Mouse (Mus musculus) embryonic facial prominence, embryonic 13.5 days (tissue): ENCODE measurements at regions not wholly inside any gene's neighbourhood (a gene's known extent, or its start where the extent isn't known, plus 50 kb on each side); places are given as distances from the start of the nearest gene placed in this dataset.

Experiments used
- ATAC-seq: fragments of 200-750 bp; cut with Nextera tagmentation; 2 replicates; pipeline ENCODE4 v1.8.0; 2017; ENCODE audit warnings: low read depth; ENCODE audit not compliant: insufficient number of reproducible peaks, insufficient read depth, low FRiP score, low TSS enrichment
- H3K27ac ChIP-seq: fragments of 300-500 bp; sonication (generic); 2 replicates; pipeline ENCODE4 v1.5.1; 2015; ENCODE audit warnings: moderate library complexity, mild to moderate bottlenecking, inconsistent platforms
- H3K27me3 ChIP-seq: fragments of 300-500 bp; sonication (generic); 2 replicates; pipeline ENCODE4 v1.6.1; 2015; ENCODE audit warnings: mild to moderate bottlenecking, inconsistent platforms
- H3K36me3 ChIP-seq: fragments of 300-500 bp; sonication (generic); 2 replicates; pipeline ENCODE4 v1.6.1; 2015; ENCODE audit warnings: mild to moderate bottlenecking, inconsistent platforms
- H3K4me1 ChIP-seq: fragments of 300-500 bp; sonication (generic); 2 replicates; pipeline ENCODE4 v1.6.1; 2015; ENCODE audit warnings: inconsistent platforms
- H3K4me2 ChIP-seq: fragments of 300-500 bp; sonication (generic); 2 replicates; pipeline ENCODE4 v1.6.1; 2015; ENCODE audit warnings: moderate library complexity, mild to moderate bottlenecking, inconsistent platforms
- H3K4me3 ChIP-seq: fragments of 300-500 bp; sonication (generic); 2 replicates; pipeline ENCODE4 v1.5.1; 2015; ENCODE audit warnings: mild to moderate bottlenecking, inconsistent platforms
- H3K9ac ChIP-seq: fragments of 300-500 bp; sonication (generic); 2 replicates; pipeline ENCODE4 v1.6.1; 2015; ENCODE audit warnings: mild to moderate bottlenecking, inconsistent platforms
- H3K9me3 ChIP-seq: fragments of 300-500 bp; sonication (generic); 2 replicates; pipeline ENCODE4 v1.6.1; 2016; ENCODE audit warnings: inconsistent platforms
- WGBS: fragments of 180-500 bp; shearing (Covaris S2); methylation state at CpG from one replicate; pipeline ENCODE4 v1.1.7; 2015; ENCODE audit warnings: mixed read lengths; 5-methylcytosine and 5-hydroxymethylcytosine counted together

- no peaks in the 10 kb centered on the region for H3K27me3 ChIP-seq
- no peaks in the 10 kb centered on the region for H3K36me3 ChIP-seq
- H3K27ac ChIP-seq: no peak overlapping the region
- no peaks in the 10 kb centered on the region for H3K4me1 ChIP-seq
- no peaks in the 10 kb centered on the region for H3K9me3 ChIP-seq
- ATAC-seq: no peak
- H3K4me3 ChIP-seq: no peak overlapping the region
- no peak overlapping the region for H3K4me2 ChIP-seq
- 54% methylated on average over 2 of the region's 2 CpGs for WGBS
- H3K9ac ChIP-seq: no peak overlapping the region
Observed at GRCm38 (mm10) chr12:15741219-15741618, 75.5 kb downstream of the Trib2 start.

- no peak for ATAC-seq
- H3K9me3 ChIP-seq: no peaks in the 10 kb centered on the region
- WGBS: 79% methylated on average over 4 of the region's 4 CpGs
- no peak overlapping the region for H3K9ac ChIP-seq
- H3K27me3 ChIP-seq: no peaks in the 10 kb centered on the region
- no peaks in the 10 kb centered on the region for H3K4me1 ChIP-seq
- no peak overlapping the region for H3K27ac ChIP-seq
- H3K4me2 ChIP-seq: no peak overlapping the region
- H3K4me3 ChIP-seq: no peak overlapping the region
- no peaks in the 10 kb centered on the region for H3K36me3 ChIP-seq
Observed at GRCm38 (mm10) chr12:15738989-15739388, 77.7 kb downstream of the Trib2 start.

GRCm38 (mm10) chr12:15731261-15731660 lies 85.5 kb downstream of the Trib2 start:
- Histone ChIP-seq H3K4me1 (peaks cover 8% of the 10 kb centered on the region), H3K4me2 (no peak overlapping the region), H3K9ac (no peak overlapping the region), H3K9me3 (no peaks in the 10 kb centered on the region), H3K4me3 (no peak overlapping the region), H3K27ac (no peak overlapping the region), H3K36me3 (no peaks in the 10 kb centered on the region), H3K27me3 (no peaks in the 10 kb centered on the region)
- no peak for ATAC-seq
- 36% methylated on average over 3 of the region's 3 CpGs for WGBS

DNA sequence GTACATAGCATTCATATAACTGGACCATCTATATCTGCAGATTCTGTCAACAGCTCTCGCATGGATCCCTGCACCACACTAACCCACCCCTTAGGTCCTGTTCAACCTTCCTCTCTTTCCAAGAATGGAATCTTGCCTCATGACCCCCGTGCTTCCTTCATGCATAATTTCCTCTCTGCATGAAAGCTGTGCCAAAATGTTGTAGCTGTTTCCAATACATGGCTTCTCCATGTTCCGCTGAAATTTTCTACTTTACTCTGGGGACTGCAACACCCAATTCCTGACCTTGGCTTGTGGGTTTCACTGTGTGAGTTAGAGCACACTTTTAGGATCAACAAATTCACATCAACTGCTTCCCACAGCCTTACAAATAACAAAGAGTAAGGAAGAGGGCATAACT lies 87.0 kb downstream of the Trib2 start:
- no peaks in the 10 kb centered on the region for H3K9me3 ChIP-seq
- peaks cover 8% of the 10 kb centered on the region for H3K4me1 ChIP-seq
- H3K27ac ChIP-seq: no peak overlapping the region
- H3K27me3 ChIP-seq: no peaks in the 10 kb centered on the region
- no peak overlapping the region for H3K4me3 ChIP-seq
- no peak overlapping the region for H3K4me2 ChIP-seq
- ATAC-seq: no peak
- H3K9ac ChIP-seq: no peak overlapping the region
- WGBS: 43% methylated on average over 3 of the region's 3 CpGs
- H3K36me3 ChIP-seq: no peaks in the 10 kb centered on the region

- peaks cover 7% of the 10 kb centered on the region; the same call in 1 of the 2 replicates for H3K4me1 ChIP-seq
- no peak overlapping the region for H3K4me3 ChIP-seq
- no peaks in the 10 kb centered on the region for H3K9me3 ChIP-seq
- no peak overlapping the region; the same call in 1 of the 2 replicates for H3K27ac ChIP-seq
- no peak overlapping the region for H3K9ac ChIP-seq
- no peaks in the 10 kb centered on the region for H3K27me3 ChIP-seq
- no peak overlapping the region for H3K4me2 ChIP-seq
- H3K36me3 ChIP-seq: no peaks in the 10 kb centered on the region
- ATAC-seq: no peak
- 20% methylated on average over 6 of the region's 6 CpGs for WGBS
Observed at GRCm38 (mm10) chr12:15723529-15723928, 93.2 kb downstream of the Trib2 start.

DNA sequence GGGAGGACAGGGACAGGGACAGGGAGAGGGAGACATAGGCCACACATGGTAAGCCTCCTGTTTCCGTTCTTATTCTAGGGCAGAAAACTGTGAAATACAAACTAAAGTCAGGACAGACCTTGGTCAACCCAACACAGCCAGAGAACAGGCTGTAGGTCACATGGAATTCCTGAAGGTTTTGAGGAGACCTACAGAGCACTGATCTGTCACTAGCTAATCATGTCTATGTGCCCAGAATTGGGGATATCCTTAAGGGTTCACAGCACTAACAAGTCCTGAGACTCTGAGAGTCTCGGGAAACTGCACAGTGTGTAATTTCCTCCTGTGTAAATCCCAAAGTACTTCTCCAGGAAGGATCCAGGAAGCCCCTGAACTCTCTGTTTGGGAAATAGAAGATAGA lies 94.6 kb downstream of the Trib2 start:
- H3K4me2 ChIP-seq: no peak overlapping the region
- no peaks in the 10 kb centered on the region for H3K9me3 ChIP-seq
- H3K9ac ChIP-seq: no peak overlapping the region
- H3K4me3 ChIP-seq: no peak overlapping the region
- WGBS: 80% methylated on average over 2 of the region's 2 CpGs
- ATAC-seq: no peak
- no peak overlapping the region for H3K27ac ChIP-seq
- H3K27me3 ChIP-seq: no peaks in the 10 kb centered on the region
- H3K36me3 ChIP-seq: no peaks in the 10 kb centered on the region
- H3K4me1 ChIP-seq: peaks cover 7% of the 10 kb centered on the region; the same call in 1 of the 2 replicates

DNA sequence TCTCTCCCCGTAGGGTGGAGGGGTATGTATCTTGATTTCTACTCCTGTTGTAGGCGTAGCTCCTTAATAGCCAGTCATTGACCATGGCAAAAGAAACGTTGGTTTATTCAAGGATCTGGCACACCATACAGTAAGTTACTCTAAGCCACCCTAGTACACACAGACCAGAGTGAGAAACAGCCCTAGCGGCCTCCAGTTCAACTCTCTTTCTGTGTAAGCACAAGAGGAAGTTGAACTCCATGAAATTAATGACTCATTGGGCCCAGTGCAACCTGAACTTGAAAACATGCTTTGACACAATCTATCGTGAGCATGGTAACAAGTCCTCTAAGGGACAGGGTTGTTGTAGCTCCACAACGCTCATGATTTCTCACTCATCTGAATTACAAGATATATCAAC lies 96.6 kb downstream of the Trib2 start:
- Histone ChIP-seq H3K4me3 (no peak overlapping the region), H3K4me1 (peaks cover 7% of the 10 kb centered on the region; the same call in 1 of the 2 replicates), H3K27me3 (no peaks in the 10 kb centered on the region), H3K27ac (no peak overlapping the region), H3K9me3 (no peaks in the 10 kb centered on the region), H3K9ac (no peak overlapping the region), H3K4me2 (no peak overlapping the region), H3K36me3 (no peaks in the 10 kb centered on the region)
- no peak for ATAC-seq
- WGBS: 81% methylated on average over 6 of the region's 6 CpGs

DNA sequence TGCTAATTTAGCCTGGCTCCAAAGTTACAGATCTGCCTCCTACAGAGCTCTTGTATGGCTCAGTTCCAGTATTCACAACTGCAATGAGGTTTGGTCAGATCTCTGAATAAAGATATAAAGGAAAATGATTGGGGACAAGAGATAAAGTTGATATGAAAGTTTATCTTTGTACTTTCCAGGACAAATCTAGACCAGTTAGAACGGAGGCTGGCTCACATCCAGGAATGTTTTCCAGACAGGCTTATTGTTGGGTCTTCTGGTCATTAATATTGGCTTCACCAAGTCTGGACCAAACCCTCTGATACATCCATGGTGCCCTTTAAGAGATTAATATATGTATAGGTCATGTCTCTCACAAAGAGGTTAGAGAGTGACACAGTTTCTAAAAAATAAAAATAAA lies 97.9 kb downstream of the Trib2 start:
- Histone ChIP-seq H3K36me3 (no peaks in the 10 kb centered on the region), H3K9me3 (no peaks in the 10 kb centered on the region), H3K4me1 (peaks cover 7% of the 10 kb centered on the region; the same call in 1 of the 2 replicates), H3K27me3 (no peaks in the 10 kb centered on the region), H3K27ac (no peak overlapping the region), H3K4me3 (no peak overlapping the region), H3K9ac (no peak overlapping the region), H3K4me2 (no peak overlapping the region)
- no peak for ATAC-seq
- 76% methylated on average over 1 of the region's 1 CpGs for WGBS

DNA sequence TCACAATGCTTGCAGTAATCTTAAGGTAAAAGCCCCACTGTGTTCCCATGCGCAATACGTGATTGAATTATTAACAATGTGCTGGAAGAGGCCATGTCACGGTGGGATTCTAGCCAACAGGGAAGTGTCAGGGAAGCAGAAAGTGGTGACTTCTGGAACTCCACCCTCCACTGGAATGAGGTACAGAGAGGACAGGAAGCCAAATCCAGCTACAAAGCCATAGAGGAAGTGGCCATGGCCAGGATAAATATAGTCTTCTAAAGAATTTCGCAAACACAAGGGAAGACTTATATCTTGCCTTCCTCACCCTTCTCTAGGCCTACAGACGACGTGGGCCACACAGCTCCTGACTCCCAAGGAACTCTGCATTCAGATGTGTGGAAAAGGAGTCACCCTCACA lies 98.7 kb downstream of the Trib2 start:
- no peak for ATAC-seq
- Histone ChIP-seq H3K9me3 (no peaks in the 10 kb centered on the region), H3K4me3 (no peak overlapping the region), H3K27ac (no peak overlapping the region), H3K4me1 (peaks cover under 1% of the 10 kb centered on the region; the same call in 1 of the 2 replicates), H3K4me2 (no peak overlapping the region), H3K9ac (no peak overlapping the region), H3K27me3 (no peaks in the 10 kb centered on the region), H3K36me3 (no peaks in the 10 kb centered on the region)
- WGBS: 89% methylated on average over 6 of the region's 6 CpGs

DNA sequence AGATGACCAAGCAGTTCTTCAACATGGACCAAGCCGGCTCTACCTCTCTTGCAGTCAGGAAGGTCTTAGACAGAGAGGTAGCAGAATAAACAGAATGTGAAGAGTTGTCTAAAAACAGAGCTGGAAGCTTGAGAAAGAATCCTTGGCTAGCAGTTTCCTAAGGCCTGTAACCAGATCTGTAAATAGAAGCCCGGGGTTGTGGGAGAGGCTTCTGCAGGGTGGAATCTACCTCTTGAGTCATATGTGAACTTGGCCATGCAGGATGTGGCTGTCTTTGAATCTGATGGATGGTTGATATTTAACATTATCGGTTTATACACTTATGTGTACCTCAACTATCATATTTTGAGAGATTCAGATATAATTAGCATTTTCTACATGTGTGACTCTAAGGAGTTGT lies 99.4 kb downstream of the Trib2 start:
- 72% methylated on average over 3 of the region's 3 CpGs for WGBS
- no peaks in the 10 kb centered on the region for H3K27me3 ChIP-seq
- H3K9me3 ChIP-seq: no peaks in the 10 kb centered on the region
- H3K4me3 ChIP-seq: no peak overlapping the region
- no peak overlapping the region for H3K4me2 ChIP-seq
- H3K36me3 ChIP-seq: no peaks in the 10 kb centered on the region
- no peak overlapping the region for H3K9ac ChIP-seq
- H3K27ac ChIP-seq: no peak overlapping the region
- no peaks in the 10 kb centered on the region; the same call in 1 of the 2 replicates for H3K4me1 ChIP-seq
- ATAC-seq: no peak

DNA sequence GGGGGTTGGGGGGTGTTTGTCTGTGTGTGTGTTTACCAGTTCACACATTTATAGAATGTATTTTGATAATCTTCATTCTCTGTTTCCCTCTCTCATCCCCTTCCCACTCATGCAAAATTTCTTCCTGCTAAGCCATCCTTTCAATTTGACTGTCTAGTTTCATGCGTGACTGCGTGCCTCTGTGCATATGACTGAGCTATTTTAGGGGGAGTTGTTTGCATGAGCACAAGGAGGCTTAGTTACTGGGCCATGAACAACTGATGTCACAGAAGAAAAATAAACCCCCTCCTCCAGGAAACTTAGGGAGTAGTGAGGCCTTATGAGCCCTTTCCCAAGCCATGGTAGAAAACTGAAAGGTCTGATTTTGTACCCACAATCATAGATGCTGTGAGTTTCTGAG lies 103.1 kb downstream of the Trib2 start:
- Histone ChIP-seq H3K27ac (no peak overlapping the region), H3K27me3 (no peaks in the 10 kb centered on the region), H3K9ac (no peak overlapping the region), H3K9me3 (no peaks in the 10 kb centered on the region), H3K36me3 (no peaks in the 10 kb centered on the region), H3K4me2 (no peak overlapping the region), H3K4me3 (no peak overlapping the region), H3K4me1 (no peaks in the 10 kb centered on the region; the same call in 1 of the 2 replicates)
- no peak for ATAC-seq
- 89% methylated on average over 2 of the region's 2 CpGs for WGBS

GRCm38 (mm10) chr12:15707570-15708095 lies 109.1 kb downstream of the Trib2 start:
- Histone ChIP-seq H3K9ac (no peak overlapping the region), H3K27ac (no peak overlapping the region), H3K4me1 (peaks cover 3% of the 10 kb centered on the region; the same call in 1 of the 2 replicates), H3K4me2 (no peak overlapping the region), H3K9me3 (no peaks in the 10 kb centered on the region), H3K27me3 (no peaks in the 10 kb centered on the region), H3K4me3 (no peak overlapping the region), H3K36me3 (no peaks in the 10 kb centered on the region)
- WGBS: 70% methylated on average over 6 of the region's 6 CpGs
- no peak for ATAC-seq
